Mouse (Mus musculus) CH12F3 (cell line): ENCODE data around the gene Flywch1.

Experiments used
- in situ Hi-C: fragments of 300-500 bp; cut with MboI; formaldehyde crosslinking; loops from 2 replicates; pipeline ENCODE4 v1.14.3; 2020; ENCODE audit warnings: low sequenced_read_pairs

Flywch1 gene

DNA sequence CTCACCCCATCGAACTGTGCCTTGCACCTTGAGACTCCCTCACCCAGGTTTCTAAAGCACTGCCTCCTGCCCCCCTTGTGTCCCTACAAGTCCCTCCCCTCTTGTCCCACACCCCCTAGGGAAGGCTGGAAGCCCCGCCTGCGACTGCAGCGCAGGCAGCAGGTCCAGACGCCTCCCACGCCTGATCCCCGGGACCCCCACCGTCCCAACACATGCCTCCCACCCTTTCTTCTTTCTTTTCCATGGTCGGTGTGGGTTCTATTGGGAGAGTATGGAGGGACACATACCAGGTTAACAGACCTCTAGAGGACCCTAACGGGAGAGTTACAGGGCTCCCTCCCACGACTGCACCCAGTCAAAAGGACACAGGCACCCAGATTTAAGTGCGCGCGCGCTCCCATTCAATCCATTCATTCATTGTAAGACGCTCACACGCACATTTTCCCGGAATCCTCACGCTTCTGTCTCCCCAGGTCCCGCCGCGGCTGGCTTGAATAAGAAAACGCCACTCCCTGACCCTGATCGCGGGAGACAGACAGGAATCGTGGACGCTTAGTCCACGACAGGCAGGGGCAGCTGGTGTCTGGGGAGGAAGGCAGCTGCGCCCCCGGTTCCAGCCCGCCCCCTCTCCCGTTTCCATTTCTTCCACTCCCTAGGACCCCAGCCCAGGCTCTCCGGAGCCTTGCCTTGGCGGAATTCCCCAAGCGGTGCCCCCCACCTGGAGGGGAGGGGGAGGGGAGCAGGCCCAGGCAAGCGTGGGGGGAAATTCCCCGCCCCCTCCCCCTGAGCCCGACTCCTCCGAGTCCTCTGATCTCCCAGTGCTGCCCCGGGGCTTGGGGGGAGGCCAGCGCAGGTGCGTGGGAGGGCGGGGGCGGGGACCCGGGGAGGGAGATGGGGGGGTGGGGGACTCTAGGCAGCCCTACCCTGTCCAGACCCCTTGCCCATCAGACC lies 25.8 kb downstream of the Flywch1 start, which contains the start of gene Kremen2:
TSS of gene Kremen2 (minus strand) at position 533 of the 951 bp plus-strand sequence.
- in situ Hi-C loops = no loop called here

DNA sequence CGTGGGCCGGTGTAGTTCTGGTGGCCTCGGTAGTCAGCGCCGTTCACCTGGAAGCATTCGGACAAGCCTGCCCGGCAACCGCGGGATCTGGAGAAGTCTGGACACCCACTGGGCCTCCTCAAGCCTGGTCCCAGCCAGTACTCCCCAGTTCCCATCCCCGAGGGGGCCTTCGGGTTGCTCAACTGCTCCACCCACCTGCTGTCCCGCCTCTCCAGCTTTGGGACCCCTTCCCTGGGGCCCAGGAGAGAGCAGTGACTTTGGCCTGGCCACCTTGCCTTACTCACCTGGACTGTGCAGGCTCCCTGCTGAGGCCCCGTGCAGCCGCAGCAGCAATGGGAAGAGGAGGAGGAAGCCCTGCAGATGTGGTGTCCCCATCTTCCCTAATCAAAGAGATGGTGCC lies 26.8 kb downstream of the Flywch1 start:
- in situ Hi-C loops = no loop called here

DNA sequence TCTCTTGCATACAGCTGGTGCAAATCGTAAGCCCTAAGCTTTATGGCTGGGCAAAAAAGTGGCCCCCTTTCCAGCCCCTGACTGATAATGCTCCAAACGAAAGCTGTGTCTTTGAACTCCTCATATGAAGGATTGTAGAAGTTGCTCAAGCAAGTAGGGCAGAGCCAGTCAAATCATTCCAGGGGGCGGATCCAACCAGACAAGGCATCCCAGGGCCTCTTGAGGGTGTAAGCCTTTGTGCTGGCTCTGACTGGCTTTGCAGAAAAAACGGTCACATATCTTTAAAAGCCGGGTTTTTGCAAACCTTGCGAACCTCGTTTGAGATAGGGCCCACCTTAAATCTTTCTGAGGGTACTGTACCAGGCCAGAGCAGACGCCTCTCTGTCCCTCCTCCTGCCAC lies 27.3 kb downstream of the Flywch1 start:
- in situ Hi-C loops = no loop called here

DNA sequence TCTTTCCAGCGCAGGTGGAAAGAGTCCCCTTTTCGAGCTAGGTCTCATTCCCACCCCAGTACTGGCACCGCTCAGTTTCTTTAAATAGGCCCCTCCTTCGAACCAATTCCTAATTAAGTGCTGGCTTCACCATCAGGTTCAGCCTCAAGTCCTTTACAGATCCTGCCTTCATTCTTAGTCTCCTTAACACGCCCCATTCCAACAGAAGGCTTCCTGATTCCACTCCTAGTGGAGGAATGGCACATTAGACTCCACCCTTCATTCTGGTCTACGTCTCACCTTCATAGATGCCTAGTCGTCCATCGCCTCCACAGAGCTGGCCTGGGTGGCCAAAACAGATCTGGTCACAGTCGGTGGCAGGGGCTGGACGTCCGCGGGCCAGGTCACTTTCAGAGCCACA lies 28.5 kb downstream of the Flywch1 start:
- in situ Hi-C loops = no loop called here

DNA sequence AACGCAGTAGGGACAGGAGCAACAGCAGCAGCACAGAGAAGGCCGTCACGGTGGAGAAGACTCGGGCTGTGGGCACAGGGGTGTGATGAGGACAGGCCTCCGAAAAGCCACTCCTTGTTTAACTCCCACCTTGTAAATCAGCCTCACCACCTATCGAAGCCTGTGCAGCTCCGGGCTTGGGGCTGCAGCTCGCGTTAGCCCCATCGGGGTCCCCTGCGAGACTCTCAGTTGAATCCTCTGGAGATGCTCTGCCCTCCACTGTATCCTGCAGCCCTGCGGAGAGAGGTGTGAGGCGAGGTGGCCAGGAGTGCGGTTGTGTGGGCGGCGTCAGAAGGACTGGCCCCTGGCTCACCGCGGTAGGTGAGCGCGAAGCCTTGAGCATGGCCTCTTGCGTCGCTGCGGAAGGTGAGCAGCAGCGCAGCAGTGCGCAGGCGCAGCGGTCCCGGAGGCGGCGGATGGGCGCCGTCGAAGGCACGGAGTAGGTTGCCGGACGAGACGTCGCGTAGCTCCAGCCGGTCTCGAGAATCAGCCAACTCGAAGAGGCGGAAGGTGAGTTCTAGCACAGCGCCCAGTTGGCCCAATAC lies 29.1 kb downstream of the Flywch1 start:
- in situ Hi-C loops = no loop called here

DNA sequence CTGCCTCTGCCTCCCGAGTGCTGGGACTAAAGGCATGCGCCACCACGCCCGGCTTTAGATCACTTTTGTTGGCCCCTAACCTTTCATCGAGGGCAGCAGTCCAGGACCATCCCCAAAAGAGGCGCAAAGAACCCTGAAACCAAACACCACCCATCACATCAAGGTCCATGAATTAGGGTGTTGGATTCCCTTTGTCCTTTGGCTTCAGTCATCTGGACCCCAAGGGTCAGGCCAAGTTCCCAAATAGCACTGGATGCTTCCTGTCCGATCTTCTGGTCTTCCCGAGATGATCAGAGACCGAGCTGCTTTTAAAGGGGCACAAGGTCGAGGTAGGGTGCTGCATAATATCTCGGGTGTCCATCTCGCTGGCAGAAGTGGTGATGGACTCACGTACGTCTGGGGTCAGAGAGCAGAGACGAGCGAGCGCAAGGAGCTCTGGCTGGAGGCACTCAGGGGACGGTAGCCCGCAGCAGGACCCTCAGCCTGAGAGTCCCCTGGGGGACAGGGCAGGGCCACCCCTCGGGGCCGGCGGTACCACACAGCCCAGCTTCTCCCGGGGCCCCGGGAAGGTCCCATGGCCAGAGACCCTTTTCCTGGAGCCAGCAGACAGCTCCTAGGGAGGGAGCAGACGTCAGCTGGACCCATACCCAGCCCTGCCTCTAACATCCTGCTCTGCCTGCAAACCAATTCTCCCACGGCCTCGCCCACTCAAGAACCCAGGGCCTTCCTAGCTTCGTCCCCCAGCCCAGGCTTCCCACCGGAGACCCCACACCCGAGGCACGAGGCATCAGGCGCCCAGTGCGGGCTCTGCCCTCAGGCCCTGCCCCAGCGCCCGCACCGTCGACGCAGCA lies 29.8 kb downstream of the Flywch1 start:
- in situ Hi-C loops = no loop called here

DNA sequence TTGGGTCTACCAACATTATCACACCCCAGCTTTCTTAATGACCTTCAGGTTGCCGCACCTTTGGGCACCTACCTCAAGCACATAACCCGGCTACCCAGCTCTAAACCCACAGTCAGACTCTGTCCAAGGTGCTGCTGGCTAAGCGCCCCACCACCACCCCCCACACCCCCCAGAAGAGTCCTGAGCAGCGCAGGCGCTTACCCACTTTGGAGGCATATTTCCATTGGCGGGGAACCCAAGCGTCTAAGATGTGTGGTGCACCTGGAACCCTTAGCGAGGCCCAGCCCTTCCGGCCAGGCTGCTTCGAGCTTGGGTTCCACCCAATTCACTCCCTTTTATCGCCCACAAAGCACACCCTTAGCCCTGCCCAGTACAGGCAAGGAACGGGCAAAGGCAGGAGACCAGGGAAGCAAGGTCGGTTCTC lies 30.8 kb downstream of the Flywch1 start, which contains the start of gene Paqr4:
TSS of gene Paqr4 (minus strand) at position 270 of the 424 bp plus-strand sequence.
- in situ Hi-C loops = no loop called here

DNA sequence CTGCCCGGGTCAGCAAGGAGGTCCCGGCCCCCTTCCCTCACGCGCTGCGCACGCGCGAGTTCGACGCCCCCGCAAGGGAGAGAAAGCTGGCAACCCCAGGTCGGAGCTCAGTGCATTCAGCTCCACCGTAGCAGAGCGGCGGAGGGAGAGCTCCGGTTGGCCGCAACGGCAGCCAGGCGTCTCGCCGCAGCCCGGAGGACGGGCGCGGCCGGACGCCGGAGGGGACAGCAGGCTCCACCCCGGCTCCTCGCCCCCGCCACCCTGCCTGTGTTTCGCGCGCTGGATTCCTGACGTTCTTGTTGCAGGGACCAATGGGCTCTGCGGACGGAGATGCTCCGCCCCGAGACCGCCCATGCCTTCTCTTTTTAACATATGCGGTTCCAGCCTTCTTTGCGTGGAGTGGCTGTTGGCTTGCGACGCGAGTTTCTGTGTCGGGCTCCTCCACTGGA lies 31.2 kb downstream of the Flywch1 start:
- in situ Hi-C loops = no loop called here

DNA sequence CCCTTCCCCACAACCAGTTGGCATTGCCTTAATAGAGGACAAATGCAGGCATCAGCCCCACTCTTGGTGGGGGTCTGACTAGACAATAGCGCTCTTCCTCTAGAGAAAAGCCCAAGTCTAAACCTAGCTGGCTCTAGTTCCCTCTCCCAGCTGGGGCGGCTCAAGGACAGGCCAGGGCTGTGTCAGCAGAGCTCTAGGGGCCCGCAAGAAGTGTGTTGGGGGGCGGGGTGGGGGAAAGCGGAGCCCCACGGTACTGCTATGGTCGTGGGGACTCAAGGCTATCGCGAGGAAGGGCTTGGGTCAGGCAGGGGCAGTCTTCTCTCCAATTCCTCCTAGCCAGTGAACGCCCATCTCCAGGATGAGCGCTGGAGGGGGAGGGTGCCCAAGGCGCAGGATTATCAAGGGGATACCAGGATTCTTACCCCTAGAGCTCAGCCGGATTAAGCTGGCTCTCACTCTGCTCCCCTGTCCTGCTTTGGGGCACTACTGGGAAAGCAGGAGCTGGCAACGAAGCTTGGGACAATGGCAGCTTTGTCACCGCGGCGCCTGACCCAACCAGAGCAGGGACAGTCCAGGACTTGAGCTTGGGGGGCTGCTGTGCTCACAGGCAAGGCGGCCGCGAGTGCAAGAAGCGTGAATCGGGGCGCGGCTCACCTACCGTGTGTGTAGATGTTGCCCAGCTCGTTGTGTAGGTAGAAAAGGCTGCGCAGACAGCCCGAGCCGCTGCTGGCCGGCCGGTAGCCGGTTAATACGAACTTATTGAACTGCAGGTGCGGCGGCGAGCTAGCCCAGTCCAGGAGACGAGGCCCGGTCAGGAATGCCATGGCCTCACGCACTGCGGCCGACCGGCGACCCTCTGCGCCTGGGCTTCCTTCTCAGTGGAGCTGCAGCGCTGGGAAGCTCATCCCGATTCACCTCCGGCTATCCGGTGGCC lies 31.9 kb downstream of the Flywch1 start:
- in situ Hi-C loops = no loop called here

DNA sequence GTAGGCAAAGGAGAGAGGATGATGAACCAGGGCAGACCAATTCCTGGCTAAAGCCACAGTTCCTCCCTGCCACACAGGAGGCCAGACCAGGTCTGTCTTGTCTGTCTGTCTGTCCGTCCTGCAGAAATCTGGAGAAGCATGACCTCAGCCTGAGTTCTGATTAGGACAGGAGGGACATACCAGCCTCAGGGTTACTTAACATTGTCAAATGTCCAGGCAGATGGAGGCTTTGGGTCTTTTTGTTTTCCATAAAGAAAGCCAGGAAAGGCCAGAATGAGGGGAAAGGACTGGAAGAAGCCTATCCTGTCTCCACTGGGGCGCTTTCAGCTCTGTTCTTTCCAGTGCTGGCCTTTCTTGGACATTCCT lies 32.6 kb downstream of the Flywch1 start:
- in situ Hi-C loops = no loop called here

DNA sequence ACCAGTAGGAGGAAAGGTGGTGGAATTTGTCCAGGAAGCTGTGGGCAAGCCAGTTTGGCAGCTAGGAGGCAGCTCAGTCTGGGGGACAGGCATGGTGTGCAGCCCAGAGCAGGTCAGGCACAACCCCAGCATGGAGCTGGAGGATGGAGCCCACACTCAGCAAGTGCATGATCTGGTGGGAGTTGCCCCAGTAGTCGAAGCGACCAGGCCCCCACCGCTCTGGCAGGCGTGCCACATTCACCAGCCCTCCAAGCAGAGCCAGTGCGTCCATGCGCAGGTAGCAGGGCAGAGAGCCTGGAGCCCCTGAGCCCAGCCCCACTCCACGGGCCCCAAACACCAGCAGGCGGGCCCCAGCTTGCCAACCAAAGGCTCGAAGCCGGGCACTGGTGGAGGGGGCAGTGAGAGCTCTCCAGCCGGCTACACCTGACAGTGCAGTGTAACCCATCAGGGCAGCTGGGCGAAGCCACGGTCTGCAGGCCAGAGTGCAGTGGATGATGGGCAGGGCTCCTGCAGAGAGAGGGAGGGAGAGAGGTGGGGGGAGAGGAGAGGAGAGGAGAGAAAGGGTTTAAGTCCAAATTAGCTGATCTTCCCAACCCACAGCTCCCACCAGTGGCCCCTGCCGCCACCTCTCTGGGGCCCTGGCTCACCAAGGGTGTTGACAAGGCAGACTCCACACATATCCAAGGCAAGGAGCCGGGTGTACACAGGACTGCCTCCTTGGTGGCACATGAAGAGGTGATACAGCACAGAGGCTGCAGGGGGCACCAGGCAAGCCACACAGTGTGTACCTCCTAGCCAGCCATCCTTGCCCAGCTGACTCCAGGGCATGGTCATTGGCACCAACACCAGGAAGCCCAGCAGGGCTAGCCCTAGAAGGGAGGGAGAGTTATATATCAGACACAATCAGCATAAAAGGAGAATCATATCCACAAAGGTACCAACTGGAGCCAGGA lies 33.6 kb downstream of the Flywch1 start:
- in situ Hi-C loops = no loop called here

DNA sequence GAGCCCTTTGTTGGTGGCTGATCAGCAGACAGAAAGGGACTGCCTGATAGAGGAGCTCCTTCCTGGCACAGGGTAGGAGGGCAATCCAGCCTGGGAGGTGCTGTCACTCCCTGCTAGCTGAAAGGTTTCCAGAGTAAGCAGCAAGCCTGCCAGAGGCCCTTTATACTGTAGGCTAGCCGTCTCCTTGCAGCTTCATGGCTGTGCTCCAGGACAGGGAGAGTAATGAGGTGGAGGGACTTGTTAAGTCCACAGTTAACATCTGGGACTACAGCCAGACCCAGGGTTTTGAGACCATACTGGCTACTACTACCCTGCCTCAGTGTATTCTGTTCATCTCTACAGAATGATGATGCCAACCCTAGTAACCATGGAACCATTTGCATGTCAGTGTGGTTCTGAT lies 37.1 kb downstream of the Flywch1 start:
- in situ Hi-C loops = no loop called here

DNA sequence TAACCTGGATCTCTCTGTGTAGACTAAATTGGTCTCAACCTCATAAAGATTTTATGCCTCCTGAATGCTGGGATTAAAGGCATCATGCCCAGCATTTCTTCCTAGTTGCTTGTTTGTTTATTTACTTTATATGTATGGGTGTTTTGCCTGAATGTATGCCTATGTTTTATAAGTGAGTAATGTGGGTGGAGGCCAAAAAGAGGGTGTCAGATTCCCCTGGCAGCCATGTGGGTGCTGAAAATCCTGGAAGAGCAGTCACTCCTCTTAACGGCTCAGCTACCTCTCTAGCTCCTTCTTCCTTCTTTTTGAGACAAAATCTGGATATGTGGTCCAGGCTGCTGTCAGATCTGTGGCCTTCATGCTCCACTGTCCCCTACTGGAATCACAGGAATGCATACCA lies 41.0 kb downstream of the Flywch1 start:
- in situ Hi-C loops = no loop called here

DNA sequence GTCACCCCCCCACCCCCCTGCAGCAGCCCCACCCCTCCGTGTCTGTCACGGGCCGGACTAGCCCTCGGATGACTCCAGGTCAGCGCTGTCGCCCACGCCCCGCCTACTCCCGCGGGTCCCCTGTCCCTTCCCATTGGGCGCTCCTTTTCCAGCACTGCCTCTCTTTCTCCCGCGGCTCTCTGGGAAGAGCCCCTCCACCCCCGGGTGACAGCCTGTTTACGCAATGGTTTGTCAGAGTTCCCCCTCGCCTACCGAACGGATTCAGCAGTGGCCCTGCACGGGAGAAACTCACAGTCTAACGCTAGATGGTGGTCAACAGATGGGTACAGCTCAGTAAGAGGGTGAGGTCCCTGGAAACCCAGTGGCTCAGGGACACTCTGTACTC lies 44.7 kb downstream of the Flywch1 start:
- in situ Hi-C loops = no loop called here

DNA sequence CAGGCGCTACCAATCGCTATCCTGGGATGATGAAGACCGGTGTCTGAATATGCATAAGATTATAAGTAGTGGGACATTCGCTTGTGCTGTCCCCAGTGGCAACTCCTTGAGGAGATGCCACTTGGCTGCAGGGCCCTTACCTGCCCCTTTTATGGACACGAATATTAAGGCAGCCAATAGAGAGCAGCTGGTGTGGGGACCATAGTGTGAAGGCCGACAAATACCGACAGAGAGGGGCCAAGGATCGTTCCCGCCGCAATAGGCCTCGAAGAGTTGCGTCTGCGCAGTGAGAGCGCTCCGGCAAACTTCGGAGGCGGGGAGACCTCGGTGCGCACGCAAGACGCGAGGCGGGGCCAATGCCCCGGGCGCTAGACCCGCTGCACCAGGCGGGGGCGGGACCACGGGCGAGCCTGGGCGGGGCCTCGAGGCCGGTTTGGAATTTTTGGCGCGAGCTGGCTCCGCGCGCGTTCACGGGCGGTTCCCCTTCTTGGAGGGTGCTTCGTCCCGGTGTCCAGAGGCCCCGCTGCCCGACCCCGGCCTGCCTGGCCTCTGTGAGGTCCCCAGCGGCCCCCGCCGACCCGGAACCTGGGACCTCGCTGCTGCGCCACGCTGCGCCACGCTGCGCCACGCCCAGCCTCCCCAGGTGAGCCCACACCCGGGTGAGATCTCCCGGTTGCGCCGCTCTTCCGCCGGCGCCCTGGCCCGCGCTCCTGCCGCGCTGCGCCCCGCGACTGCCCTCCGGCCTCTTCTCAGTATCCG lies 45.2 kb downstream of the Flywch1 start, which contains the start of gene Pkmyt1:
TSS of gene Pkmyt1 (plus strand) at position 338 of the 759 bp plus-strand sequence.
- in situ Hi-C loops = no loop called here

DNA sequence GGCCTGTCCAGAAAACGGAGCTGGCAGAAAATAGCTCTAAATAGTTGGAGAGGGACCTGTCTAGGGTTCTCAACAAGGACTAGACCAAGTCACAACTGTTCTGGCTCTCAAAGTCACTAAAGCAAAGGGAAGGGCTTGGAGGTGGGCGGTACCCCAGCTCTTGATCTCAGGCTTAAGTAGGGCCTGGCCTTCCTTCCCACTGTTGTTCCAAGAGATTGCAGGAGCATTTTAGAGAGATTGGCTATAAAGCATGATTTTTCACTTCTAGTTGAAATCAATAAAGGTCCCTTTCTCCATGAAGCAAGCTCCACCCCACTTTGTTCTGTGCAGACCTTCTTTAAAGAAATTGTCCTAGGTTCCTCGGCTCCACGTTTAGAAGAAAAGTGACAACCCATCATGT lies 45.9 kb downstream of the Flywch1 start:
- in situ Hi-C loops = no loop called here

DNA sequence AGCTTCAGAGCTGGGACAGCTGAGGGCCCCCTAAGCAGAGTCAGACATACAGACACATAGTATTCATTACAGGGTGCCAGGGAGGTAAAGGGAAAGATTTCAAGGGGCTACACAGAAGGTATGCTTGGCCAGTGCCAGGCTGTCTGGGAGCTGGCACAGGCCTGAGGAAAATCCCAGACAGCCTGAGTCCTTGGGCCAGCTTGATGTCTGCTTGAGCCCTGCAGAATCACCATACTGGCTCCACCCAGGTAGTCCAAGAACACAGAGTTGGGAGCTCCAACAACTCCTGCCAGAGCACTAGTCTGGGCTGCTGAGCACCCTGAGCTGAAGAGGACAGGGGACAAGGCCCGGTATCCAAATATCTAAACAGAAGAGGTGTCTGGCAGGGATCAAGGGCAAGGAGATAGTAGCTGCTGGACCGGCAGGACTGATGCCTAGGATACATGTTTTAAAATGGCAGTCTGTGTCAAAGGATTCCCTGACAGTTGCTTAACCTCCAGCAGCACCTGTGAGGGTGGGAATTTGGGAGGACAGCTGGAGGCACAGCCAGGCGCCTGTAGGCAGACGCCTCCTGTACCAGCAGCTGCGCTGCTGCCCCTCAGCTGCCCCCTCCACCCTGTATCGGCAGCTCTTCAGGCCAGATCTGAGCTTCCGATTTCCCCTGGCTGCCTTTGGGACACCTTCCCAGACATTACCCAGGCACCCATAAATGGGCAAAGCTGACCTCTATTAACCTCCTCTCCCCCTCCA lies 48.9 kb downstream of the Flywch1 start, which contains the start of gene 1520401A03Rik:
TSS of gene 1520401A03Rik (minus strand) at position 408 of the 750 bp plus-strand sequence.
- in situ Hi-C loops = no loop called here
